Mouse (Mus musculus) right cerebral cortex, postnatal 36 days (tissue): ENCODE measurements around the gene Atp6v0b.

Experiments
- DNase-seq, 2 experiments: peaks; one replicate each; pipeline ENCODE4 v3.0.0; 2022; ENCODE audit warnings: low spot score in 2 of 2, mixed read lengths in 1 of 2

Atp6v0b gene

GRCm38 (mm10) chr4:117908834-117909453 is 21.8 kb upstream of the Atp6v0b start:
- no peak for DNase-seq

- DNase-seq, result no peak
These were observed 19.1 kb upstream of the Atp6v0b start for GRCm38 (mm10) chr4:117906196-117906595.

DNA sequence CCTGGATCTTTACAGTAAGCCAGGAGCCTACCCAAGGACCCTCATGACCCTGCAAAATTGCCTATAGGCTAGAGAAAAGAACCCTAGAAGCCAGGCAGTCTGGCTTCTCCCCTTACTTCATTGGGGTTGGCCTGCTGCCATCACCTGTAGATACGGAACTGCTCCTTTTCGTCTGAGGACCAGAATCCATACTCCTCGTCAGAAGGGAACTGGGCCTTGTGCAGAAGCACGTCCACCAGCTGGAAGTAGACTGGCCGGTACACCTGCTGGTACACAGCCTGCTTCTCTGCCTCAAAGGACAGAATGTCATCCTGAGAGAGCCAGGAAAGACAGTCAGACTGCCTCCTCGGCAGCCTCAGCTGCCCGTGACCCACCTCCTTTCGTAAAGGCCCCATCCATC is 17.6 kb upstream of the Atp6v0b start:
- no peak for DNase-seq

DNA sequence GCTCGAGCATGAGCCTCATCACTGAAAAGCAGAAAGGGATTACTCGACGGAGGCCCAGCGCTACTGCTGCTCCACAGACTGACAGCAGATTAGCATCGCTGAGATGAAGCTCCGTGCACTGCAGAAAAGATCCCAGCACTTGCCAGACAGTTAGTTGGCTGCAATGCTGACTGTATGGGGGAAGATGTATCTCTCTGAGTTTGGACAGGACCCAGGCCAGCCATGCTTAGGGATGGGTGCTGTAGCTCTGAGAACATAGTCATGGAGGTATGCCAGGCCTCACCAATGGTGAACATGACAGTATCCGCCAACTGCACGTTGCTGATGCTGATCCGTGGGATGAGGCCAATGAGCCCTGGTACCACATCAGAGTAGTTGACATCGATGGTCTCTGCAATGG is 17.0 kb upstream of the Atp6v0b start:
- DNase-seq, result no peak

DNA sequence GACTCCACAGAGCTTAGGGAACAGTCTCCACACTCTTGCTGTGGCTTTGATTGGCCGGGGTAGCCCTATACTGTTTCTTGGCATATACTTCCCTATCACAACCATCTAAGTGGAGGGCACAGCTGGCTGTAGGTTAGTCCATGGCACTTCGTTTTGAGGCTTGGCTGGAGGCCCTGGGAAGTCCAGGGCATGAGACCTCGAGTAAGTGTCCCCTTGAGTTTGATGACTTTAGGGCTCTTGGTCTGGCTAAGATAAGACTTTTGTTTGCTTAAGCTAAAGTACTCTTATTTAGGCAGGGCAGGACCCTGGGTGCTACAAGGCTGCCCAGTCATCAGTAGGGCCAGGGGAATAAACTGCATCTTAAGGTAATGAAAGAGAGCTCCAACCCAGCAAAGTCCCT is 11.0 kb upstream of the Atp6v0b start:
- no peak for DNase-seq

DNA sequence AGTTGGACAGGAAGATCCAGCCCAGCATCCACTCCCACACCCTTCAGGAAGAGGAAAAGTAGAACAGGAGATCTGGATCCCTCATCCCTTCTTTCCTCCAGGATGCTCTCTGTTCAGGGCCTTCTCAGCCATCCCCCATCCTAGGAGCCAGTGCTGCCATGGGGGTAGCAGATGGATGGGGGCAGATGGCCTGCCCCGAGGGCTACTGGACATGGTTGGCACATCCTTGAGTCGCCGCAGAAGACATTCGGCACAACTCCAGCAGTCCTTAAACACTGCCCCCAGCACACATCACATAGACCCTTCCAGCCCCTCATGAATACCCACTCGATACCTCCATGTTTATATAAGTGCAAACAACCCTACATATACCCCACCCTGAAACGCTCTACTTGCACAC is 8.9 kb upstream of the Atp6v0b start:
- DNase-seq, result no peak

DNA sequence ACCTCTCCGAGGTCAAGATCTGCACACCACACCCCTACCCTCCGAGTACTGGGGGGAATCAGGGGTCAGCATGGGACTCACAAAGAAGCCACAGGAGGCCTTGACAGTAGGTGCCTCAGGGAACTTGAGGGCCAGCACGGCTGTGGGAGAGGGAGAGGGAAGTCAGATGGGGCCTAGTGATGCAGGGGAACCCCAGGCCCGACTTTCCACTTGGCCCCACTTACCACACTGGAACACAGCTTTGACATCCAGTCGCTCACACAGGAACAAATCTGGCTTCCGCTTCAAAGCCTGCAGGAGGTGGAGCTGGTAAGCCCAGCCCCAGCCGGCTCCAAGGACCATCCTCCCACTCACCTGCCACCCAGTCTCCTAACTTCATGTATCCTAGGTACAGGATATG is 8.2 kb upstream of the Atp6v0b start:
- no peak for DNase-seq

- DNase-seq, result no peak
These were observed 7.5 kb upstream of the Atp6v0b start for GRCm38 (mm10) chr4:117894601-117895000.

DNA sequence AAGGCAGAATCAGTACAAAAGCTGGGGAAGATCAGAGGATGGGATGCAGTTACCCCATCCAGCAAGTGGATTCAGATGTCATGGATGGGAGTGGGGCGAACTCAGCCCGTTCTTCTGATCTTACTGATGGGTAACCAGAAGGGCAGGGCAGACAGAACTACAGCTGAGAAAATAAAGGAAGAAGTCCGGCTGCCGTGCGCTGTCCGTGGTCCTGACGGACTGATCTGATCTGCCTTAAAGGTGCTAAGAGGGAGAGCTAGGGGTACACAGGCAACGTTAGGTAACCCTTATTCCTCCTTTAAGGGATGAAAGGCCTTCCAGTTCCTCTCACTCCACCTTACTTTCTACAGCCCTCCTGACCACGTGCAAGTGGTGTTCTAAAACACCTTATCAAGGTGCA is 6.2 kb upstream of the Atp6v0b start:
- DNase-seq, result no peak

DNA sequence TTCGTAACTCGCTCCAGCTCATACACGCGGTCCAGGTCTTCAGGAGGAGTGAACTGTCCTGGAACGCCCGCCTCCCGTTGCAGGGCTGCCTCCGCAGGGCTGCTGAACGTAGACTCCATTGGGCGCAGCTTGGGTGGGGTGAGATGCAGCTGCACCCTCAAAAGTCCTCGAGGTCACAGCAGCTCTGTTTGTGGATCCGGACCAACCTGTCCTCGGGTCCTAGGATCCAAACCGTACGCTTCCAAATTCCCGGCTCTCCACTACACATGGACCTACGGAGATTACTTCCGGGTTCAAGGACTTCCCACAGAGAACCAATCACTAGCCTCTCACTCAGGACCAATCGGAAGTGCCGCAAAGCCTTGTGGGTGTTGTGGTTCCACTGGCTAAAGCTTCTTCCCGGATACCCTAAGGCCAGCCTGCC is 4.6 kb upstream of the Atp6v0b start, which contains the start of gene Dph2:
Gene Dph2, minus strand, starts transcription at position 295 of the 424 bp plus-strand sequence.
- peak; percentile 72 to 88 for DNase-seq

GRCm38 (mm10) chr4:117890750-117891149 is 3.6 kb upstream of the Atp6v0b start:
- DNase-seq, result no peak

- DNase-seq, result no peak
These were observed 2.9 kb upstream of the Atp6v0b start for GRCm38 (mm10) chr4:117890031-117890430.

DNA sequence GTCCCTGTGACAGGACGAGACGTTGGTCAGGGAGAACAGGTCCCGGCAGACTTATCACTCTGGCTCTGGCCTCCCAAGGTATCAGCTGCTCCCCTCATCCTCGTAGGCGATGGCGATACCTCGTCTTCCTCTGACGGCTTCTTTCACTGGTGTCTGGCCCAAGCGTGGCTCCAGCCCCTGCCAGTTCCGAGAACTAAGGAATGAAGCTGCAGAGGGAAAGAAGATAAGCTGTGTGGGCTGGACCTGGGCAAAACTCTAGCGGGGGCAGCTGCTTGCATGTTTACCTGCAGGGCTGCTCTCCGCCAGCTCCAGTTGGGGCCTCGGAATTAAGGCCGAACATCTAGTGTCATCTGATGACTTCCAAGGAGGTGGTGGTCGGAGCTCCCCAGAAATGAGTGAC is 2.3 kb upstream of the Atp6v0b start:
- DNase-seq, result no peak

GRCm38 (mm10) chr4:117887920-117888319 is 787 bp upstream of the Atp6v0b start:
- DNase-seq, result no peak

DNA sequence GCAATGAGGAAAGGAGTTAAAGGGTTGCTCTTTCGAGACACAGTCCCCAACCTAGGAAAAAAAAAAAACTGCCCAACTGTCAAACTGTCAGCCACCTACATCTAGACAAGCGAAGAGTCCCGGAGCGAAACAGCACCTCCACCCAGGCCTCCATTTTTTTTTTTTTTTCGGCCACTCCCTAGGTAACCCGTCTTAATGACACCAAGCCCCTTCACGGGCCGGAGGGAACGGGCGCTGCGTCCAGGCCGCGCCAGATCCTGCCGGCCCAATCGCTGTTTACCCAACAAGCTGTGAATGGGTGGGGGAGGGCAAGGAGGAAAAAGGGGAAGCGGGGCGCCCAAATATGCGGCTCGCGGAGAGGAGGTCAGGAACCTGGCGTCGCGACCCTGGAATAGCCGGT is 489 bp downstream of the Atp6v0b start:
- DNase-seq, result no peak

GRCm38 (mm10) chr4:117885994-117886393 is 1.1 kb downstream of the Atp6v0b start:
- no peak for DNase-seq

- no peak for DNase-seq
These were observed 2.0 kb downstream of the Atp6v0b start for GRCm38 (mm10) chr4:117885093-117885492.

DNA sequence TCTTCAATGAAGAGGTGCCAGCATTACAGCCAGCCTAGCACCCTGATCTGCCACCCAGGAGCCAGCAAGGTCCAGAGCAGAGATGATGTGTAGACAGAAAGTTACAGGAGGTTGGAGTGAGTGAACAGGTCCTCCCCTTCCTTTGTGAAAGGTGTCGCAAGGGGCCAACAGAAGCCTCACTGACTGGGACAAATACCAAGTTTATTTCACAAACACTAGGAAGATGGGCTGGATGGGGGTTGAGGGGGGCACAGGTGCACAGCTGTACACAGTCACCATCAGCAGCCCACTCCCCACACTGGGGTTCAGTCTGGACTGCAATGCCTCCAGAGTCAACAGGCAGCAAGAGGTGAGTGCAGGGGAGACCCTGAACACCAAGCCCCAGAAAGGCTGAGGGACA is 3.0 kb downstream of the Atp6v0b start:
- no peak for DNase-seq

DNA sequence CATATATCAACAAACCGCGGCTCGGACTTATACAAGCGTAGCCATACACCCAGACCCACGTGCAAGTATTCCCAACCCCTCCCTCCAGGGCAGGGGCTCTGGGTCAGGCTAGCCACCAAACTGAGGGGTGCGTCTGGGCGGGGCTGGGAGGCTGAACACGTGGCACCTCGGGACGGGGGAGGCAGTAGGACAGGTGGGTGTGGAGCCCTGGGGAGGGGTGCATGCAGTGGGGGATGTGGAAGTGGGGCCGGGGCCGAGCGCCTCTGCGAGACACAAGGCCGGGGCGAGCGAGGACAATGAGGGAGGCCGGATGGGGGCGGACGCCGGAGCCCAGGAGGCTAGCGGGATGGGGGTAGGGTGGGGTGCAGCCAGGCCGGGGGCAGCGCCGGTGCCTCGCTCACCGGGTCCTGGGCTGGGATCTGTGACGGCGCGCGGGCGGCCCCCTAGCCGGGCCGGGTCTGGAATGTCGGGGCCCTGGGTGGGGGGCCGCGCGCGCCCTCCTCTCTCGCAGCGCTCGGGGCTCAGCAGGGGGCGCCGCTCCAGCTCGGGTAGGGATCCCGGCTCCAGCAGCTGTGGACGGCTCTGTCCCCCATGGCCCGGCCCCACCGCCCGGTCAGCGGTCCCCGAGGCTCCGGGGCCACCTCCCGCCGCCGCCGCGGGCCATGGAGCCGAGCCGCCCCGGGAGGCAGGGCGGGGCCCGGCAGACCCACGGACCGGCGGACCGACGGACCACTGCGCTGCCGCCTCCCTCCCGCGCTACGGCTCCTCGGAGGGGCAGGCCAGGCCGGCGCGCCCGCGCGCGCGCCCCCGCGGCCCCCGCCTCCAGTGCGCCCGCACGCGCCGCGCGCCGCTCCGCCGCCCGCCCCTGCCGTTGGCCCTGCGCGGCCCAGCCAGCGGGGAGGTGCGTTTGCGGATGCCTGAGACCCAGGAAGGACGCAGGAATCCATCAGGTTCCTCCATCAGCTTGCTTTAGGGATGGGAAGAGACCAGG is 4.1 kb downstream of the Atp6v0b start, which contains the start of gene B4galt2:
Gene B4galt2, minus strand, starts transcription at position 787 of the 991 bp plus-strand sequence.
- peak; percentile 52 for DNase-seq

DNA sequence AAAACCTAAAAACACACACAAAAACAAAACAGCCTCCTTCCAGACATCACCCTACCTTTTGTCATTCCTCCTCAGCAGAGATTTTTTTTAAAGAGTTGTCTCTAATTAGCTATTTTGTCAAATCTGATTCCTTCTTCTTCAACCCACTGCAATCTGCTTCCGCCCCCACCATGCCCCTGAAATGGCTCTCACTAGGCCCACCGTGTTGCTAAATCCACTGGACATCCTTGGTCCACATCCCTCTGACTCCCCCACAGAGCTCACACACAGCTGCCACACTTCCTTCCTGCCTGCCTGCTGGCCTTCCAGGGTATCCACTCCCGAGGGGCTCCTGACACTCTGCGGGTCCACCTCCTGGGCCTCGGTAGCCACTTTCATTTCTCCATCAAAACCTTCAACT is 8.4 kb downstream of the Atp6v0b start:
- no peak for DNase-seq

- DNase-seq, result no peak
These were observed 8.8 kb downstream of the Atp6v0b start for GRCm38 (mm10) chr4:117878301-117878700.

GRCm38 (mm10) chr4:117873615-117874014 is 13.5 kb downstream of the Atp6v0b start:
- no peak for DNase-seq

DNA sequence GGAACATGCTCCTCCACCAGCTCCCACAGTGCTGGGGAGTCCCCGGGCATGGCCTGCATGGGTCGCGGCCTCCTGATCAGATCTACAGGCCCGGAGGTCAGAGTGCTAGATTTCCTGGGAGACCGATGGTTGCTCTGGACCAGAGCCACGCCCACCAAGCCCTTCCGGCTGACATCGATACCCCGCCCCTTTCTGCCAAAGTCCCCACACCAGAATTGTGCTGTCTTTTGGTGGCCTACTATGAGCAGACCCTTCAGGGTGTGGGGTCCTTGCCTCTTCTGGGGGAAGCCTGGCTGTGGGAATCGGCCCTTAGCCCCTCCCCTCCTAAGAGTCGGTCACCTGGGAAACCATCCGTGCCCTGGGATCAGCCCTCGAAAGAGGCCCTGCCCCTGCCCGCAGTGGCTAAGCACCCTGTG is 14.7 kb downstream of the Atp6v0b start, which contains the start of gene Ccdc24:
Gene Ccdc24, minus strand, starts transcription at position 87 of the 416 bp plus-strand sequence.
- DNase-seq, result no peak
